Mouse (Mus musculus) left cerebral cortex, postnatal 4 days (tissue): ENCODE measurements around the gene H2afy. TPM values are rescaled to one million over a fixed set of nuclear protein-coding genes. Genes with fewer than 3 reads are reported as not detected.

Source experiments
- DNase-seq: peaks from one replicate; pipeline ENCODE4 v3.0.0-alpha.2; 2022
- intact Hi-C: fragments of 180-260 bp; cut with DNase I; formaldehyde crosslinking; loops from one replicate; pipeline ENCODE4 v1.15.1; 2025
- total RNA-seq, 2 experiments: library from RNA; stranded (reverse); gene quantifications; 2 replicates each; pipeline ENCODE4 v1.2.3; 2021

The H2afy gene
- total RNA-seq, 2 experiments from 2014 or later = 114 to 116 TPM

DNA sequence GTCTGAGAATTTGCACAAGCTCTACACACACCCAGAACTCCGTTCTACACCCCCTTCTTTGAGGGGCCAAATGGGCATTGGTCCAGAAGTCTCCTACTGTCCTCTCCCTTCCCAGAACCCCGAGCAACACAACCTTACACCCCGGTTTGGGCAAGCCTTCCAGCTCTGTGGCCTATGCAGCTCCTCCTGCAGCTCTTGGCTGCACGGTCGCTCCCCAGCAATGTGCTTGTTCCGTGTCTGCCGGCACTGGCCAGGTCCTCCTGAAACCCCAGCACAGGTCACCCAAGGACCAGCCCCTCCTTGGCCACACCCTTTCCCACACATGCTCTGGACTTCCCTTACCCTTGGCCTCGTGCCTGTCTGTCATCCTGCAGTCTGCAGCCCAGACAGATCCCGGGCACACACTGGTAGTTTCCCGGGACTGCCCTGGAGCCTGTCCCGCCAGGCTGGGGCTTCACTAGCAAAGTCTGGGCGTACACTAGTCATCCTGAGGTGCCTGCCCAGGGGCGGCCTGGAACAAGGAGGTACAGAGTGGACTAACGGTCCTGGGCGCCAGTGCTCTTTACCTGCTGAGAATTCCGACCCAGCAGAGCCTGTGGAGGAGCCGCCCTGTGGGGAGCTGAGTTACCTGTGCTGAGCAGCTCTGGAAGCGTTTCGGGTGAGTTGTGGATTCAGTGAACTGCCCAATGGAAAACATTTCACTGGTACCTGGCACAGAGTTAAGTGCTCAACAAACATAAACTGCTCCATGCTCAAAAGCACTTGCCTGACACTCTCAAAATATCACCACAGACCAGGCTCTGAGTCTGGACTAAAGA is 22.5 kb downstream of the H2afy start:
- DNase-seq = no peak
- intact Hi-C loops = no loop called here

DNA sequence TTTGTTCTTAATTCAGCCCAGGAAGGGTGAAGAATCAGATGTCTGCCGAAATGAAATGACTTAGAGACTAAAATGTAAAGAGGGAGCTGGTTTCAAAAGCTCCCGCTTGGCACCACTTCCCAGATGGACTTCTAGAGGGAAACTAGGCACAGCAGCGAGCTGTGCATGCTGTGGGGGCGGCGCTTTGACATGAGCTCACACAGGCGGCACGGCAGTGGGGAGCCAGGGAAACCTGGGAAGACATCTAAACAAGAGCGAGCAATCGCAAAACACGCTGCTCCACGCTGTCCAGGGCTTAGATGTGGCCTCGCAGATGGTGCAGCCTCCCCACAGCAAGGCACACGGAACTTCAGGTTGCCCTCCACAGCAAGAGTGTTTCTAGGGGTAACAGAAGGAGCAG is 23.2 kb downstream of the H2afy start:
- no peak for DNase-seq
- intact Hi-C loops = no loop called here

DNA sequence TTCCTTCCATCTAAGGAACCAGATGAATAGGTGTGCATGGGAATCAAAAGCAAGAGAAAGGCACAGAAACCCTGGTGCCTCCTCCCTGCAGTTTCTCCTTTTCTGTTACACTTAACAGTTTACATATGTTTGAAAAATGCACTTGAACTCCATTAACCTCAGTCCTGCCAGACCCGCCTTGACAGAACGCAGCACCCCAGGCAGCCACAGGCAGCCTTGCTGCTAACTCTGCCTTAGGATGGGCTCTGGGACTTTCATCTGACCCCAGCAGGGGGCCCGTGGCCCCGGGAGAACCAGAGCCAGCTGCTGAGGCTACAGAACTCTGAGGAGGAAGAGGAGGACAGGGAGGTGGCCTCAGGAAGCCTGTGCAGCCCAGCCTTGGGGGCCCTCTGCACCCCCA is 23.7 kb downstream of the H2afy start:
- intact Hi-C loops = no loop called here

DNA sequence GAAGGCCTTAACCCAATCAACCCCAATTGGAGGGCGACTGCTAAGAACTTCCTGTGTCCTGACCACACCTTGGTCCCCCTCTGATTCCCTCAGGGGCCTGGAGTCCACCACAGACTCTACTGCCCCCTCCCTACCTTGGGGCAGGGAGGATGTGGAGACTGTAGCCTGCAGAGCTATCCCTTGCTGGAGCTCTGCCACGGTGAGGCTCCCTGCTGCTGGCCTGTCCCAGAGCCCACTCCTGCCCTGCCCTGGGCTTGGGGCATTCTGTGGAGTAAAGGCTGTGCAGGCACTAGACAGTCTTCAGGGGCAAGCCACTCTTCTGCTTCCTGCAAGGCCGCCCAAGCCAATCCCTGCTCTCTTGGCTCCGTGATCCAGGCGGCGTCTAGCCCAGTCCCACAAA is 24.6 kb downstream of the H2afy start:
- intact Hi-C loops = no loop called here
- DNase-seq = no peak

More for the DNA sequence above, 23.7 kb downstream of the H2afy start:
- no peak for DNase-seq

DNA sequence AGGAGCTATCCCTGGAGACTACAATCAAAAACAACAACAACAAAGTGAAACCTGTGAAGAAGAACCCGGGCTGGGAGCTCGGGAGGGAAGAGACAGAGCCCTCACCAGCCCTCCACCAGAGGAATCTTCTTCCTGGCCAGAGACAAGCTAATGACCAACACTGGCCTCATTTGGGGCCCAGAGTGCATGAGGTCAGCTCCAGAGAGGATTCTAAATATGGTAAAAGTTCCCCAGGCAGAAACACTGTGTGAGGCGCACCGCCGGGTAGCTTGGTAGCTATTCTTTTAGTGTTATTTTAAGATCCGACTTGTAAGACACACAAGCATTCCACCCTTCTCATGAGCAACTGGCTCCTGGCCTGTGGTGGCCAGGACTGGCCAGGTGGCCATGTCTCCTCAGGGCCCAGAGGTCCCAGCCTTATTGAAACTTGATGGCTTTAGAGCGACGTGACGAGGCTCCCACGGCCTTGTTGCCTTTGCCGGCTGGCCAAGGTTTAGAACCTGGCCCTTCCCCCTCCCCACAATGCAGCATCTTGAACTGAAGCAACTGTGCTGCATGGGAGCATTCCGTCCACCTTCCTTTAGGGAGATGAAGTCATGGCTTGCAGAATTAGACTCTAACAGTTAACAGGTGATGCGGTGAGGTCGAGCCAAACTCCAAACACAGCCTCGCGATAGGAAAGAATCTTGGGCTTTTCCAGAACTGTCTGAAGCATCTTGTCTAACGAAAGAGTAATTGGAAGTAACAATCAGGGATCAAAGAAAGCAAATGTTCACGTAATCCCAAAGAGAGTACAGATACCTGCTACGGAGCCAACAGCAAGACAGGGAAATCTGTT is 25.2 kb downstream of the H2afy start:
- no peak for DNase-seq
- intact Hi-C loops = no loop called here

DNA sequence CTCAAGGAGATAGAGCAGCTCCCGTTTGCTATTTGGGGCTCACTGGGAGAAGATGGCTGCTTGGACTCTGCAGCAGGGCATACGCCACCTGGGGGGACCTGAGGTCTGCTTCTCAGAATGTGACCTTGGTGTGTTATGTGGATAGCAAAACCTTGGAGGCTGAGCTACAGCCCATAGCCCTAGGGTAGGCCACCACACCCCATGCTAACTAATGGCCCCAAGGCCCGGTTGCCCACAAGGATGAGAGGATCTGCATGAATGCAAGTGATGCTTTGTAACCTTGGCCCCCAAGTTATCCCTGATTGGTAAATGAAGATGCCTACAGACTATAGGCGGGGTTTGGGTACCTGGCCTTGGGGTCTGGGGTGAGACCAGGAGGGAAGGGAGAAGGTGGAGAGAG is 26.5 kb downstream of the H2afy start:
- intact Hi-C loops = no loop called here
- DNase-seq = no peak

DNA sequence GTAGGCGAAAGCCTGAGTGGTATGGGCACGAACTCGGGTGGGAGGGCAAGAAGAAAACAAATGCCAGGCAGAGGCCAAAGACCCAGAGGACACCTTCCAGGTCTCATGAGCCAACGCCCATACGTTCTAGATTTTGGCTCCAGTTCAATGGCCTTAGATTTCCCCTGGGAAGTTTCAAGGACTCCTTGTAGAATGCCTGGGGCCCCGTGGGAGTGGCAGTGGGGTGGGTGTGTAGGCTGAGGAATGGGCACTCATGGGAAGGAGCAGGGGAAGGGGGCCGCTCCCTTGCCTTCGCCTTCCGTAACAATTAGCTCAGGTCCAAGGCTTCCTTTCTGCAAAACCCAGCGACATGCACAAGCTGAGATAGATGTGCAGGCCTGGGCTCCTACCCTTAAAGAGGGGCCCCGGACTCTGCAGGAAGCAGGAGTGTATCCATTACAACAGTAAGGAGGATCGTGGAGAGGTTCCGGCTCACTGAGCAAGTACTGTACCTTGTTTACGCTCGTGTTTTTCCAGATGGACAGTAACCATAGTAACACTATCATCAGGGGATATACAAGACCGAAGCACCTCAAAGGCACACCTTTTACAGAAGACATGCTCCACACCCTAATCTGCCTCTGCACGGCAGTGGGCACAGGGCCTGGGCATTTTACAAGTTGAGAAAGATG is 27.2 kb downstream of the H2afy start:
- intact Hi-C loops = no loop called here
- DNase-seq = no peak

DNA sequence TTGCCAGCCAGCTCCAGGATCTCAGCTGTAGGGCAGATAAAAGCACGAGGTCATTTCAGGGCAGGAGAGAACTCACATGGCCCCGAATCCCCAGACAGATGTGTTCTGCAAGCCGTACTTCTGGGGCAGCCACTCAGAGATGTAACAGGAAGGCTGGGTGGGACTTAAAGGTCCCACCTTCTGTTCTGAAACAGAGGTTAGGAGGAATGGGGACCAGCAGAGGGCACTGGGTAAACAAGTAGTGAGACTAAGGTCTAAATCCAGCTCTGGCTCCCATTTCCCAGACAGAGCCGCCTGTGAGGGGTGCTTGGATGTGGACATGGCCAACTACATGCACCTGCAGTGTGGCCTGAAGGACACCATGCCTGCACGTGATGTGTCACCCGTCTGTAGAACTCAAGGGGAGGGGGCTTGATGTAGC is 31.2 kb downstream of the H2afy start:
- no peak for DNase-seq
- intact Hi-C loops = no loop called here

DNA sequence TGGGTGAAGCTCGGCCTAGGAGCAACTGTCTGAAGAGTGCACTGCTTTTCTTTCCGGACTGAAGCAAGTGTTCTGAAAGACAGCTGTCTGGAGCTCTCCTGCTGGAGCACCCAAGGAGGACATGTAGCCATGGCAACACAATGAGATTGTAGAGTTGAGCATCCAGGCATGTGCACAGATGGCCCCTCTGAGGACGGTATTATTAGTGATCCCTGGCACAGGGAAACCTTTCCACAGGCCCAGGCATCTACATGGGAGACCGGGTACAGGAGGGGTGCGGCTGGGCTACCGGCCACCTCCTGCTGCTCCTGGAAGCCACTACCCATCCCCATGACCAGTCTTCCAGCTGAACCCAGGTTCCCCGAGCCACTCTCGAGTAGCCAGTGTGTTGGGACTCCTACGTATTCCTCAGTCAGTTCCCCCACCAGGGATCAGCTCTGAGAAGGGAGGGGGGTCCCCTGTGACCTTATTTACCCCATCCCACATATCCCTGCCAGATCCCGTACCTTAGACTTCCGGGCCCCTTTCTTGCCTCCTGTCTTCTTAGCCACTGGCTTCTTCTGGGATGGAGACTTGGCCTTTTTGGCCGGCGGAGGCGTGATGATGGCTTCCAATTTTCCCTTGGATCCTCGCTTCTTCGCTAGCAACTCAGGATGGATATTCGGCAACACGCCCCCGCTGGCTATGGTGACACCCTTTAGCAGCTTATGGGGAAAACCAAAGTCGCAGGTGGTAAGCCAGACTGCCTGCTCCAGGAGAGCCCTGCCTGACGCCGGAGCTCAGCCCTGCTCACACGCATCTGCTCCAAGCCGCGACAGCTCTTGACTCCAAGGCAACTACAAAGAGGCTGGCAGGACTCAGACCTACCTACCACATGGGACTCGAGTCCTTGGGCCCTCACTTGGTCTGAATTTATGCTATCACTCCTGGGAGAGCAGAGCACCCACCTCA is 32.1 kb downstream of the H2afy start:
- intact Hi-C loops = no loop called here
- DNase-seq = peak; percentile 70

DNA sequence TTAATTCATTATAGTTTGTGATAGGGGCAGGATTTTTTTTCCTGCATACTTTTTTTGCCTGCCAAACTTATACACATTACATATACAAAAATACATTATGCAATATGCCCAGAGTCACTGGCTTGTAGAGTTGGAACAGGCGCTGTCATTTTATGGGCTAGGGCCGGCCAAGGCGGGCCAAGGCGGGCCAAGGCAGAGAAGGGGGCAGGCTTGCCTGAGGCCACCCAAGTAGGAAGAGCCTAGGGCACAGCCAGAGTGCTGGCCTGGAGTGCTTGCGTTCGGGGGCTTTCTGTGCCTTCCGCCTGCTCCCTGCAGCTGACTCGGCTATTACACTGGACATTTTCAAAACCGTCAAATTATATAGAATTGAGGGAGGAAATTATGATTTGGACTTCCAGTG is 34.0 kb downstream of the H2afy start:
- peak; percentile 55 for DNase-seq
- intact Hi-C loops = no loop called here

DNA sequence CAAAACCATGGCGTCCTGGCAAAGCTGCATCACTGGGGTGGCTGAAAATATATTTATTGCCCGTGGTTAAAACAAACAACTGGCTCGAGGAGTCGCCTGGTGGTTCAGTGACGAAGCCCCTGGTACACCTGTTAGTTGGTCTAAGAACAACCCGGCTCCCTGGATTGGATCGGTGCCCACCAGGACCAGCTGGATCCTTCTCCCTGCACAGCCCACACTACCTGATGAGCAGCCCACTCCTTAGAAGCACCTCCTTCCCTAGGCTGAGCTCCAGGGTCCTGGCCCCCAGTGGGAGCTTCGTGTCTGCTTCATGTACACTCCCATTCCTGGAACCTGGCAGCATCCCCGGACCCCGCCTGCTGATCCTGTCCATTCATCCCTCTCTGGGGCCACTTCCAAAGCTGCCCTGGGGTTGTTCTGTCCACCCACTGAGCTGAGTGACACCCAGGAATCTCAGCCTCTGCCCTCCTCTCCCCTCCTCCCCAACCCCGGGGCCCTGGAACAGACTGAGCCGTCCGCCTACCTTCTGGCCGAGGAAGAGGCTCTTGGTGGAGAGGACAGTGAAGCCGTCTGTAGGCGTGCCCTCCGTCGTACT is 40.5 kb downstream of the H2afy start:
- intact Hi-C loops = no loop called here
- DNase-seq = peak; percentile 61

DNA sequence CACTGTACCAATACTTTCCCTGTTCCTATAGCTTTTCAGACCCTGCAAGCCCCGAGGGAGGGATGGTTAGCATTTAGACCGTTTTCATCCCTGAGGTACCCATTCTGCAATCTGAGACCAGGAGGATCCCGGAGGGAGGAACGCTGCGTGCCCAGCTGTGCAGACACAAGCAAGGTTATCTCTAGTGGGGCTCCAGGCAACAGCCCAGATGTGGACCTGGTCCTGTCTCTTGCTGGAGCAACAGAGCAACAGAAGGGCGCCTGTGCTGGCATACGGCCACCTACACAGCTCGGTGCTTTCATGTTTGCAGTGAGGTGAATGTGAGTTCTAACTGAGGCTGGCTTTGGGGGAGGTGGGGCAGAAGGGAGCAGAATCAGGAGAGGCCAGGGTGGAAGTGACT is 41.6 kb downstream of the H2afy start:
- intact Hi-C loops = no loop called here
- DNase-seq = peak; percentile 35

DNA sequence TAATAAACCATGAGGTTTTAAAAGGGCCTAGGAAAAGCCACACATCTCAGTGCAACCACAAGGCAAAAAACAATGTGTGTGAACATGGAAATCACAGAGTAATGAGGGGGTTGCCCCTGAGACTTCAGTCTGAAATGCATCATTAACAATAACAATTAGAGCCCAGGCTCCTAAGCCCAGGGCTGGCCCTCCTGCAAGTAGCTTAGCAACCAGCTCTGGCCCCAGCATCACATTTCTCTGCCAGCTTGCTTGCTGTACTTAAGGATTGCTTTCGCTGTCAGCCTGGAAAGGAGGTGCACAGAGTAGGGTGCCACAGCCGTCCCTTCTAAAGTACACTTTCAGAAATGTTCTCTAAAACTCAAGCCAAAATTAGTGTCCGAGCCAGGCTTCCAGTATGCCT is 42.5 kb downstream of the H2afy start:
- intact Hi-C loops = no loop called here
- DNase-seq = peak; percentile 62

DNA sequence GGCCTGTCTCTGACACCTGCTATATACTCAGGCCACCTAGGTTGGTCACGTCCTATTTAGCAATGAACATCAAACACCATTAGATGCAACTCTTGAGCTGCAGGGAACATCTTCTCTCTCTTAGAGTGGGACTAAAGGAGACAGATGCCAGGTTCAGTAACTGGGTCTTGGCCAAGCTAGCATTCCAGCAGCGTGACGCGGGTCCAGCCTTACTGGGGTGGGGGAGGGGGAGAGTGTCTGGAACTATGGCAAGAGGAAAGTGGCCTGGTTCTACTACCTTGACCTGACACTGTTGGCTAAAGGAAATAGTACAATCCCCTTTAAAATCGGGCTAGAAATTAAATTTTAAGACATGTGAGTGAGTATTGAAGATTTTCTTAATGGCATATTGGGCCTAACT is 43.6 kb downstream of the H2afy start:
- intact Hi-C loops = no loop called here
- peak; percentile 54 for DNase-seq

DNA sequence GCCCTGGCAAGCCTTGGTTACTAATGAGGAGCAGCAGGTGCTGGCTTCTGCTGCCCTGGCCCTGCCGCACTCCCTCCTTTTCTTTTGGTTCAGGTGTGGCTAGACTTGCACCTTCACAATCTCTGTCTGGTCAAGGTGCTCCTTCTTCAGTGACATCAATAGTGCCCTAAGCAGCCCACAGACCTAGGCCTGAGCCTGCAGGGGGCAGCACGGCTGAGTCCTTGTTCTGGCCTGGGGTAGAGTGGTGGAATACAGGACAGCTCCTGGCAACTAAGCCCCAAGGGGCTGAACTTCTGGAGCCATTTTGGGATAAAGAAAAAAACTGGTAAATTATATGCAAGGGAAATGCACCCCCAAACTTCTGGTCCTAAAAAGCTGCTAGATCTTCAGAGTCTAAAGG is 45.6 kb downstream of the H2afy start:
- intact Hi-C loops = no loop called here
- no peak for DNase-seq

DNA sequence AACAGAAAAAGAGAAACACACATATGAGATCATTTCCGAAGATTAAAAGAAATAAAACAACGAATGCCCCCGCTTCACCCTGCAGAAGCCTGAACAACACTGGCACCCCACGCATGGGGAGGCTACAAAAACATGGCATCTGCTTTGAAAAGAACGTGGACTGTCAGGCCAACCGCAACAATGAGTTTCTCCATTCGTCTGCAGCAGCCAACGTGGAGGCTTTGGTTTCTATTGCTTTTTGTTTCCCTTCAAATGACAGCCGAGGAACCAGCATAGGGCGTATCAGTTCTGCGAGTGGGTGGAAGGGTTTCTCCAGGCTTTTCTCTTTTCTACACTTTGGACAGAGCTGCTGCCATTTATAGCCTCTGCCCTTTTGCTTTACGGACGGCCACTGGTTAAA is 47.6 kb downstream of the H2afy start:
- DNase-seq = no peak
- intact Hi-C loops = no loop called here

DNA sequence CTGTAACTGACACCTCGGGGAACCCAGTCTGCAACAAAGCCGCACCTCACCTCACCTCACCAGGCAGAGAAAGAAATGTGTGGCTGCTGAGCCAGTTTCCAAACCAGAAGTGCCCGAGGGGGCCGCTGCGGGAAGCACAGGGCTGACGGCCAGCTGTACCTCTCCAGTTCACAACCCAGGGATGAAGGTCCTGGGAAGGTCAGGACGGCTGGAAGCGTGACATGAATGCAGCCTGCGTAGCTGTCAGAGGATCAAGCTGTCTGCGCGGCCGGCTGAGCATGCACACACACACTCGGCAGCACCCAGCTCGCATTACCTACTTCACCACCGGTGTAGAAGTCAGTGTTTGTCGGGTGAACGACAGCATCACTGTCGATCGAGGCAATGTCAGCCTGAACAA is 48.2 kb downstream of the H2afy start:
- DNase-seq = no peak
- intact Hi-C loops = no loop called here

DNA sequence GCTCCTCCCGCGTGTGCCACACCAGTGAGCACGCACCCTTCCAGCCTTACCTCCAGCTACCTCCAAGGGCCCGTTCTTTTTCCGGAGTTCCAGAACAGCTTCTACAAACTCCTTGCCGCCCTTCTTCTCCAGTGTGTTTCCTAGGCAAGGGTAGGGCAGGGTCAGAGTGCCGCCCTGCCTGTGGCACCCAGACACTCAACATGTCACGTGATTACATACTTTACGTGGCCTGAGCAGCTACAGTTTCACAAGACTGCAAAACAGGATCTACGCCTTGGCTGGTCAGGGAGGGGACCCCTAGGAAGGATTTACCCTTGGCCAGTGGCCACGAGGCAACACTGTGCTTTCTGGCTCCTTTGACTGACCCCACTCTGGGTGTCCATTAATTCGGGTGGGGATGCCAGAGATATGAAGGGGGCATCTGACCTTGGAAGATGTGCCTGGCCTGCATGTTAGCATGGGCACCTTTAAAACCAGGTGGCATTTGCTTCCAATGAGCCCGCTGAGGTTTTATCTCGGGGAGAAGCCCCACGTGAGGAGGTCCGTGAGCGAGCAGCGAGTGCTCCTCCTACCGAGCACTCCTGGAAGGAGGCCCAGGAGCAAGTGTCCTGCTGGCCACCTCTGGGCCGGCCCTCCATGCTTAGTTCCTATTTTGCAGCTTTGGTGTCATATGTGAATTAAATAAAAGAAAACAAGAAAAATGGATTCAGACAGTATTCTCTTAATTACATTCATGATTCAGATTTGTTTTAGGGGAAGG is 51.8 kb downstream of the H2afy start:
- intact Hi-C loops = no loop called here

DNA sequence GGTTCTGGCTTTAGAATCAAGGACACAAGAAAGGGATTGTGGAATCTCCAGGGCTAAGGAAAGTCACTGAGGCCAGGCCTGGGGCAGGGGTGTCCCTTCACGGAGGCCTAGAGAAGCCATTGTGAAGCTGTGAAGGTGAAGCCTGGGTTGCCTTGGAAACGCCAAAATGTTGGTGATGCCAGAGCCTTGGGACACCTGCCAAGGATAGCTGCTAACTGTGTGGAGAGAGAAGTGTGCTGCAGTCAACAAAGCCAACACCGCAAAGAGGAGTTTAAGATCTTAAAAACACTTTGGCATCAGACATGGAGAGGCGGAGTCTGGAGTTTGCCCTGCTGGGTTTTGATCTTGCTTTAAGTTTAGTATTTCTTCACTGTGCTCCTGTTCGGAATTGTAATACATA is 54.5 kb downstream of the H2afy start:
- intact Hi-C loops = no loop called here
- no peak for DNase-seq

More for the DNA sequence above, 51.8 kb downstream of the H2afy start:
- DNase-seq = no peak
